Mouse (Mus musculus): ENCODE results near the gene Sptssa.

DNA sequence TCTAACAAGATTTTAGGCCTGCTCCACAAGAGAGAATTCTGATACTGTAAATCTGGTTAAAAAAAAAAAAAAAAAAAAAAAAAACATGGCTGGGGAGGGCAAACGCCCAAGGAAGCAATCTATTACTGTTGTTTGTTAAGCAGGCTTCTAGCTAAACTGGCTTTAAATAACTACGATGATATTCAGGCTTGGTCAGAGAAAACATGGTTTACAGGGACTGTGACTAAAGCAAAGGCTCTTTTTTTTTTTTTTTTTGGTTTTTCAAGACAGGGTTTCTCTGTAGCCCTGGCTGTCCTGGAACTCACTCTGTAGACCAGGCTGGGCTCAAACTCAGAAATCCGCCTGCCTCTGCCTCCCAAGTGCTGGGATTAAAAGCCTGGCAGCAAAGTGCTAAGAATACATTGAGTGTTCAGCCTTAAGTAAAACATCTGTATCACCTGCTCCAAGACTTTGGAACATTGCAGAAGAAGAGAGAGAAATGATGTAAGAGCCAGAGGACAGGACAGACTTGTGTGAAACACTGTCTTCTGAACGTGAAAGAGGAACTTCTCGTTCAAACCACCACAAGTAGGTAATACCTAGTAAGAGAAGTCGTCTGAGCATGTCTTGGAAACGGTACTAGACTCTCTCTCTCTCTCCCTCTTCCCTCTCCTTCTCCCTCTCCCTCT, 2.2 kb upstream of the Sptssa start:
- TF ChIP-seq CTCF (IDR thresholded peaks at IDR 0.05; ENCODE audit: low read depth, low read length) (no peak), POLR2A (IDR thresholded peaks at IDR 0.05; ENCODE audit: extremely low read depth, insufficient read depth, low read length) (no peak)

All from liver, adult 2 months (tissue).